Mouse (Mus musculus) spleen, embryonic (tissue): ENCODE results near the gene Chst8.

Source experiments
- CTCF ChIA-PET: fragments of 350-600 bp; sonication (Branson Sonifier 250); formaldehyde crosslinking; loops from one replicate; lab custom pipeline; 2022; lab: Charles Lee

Gene Chst8

GRCm38 (mm10) chr7:34714848-34715460 lies 97.6 kb downstream of the Chst8 start:
- CTCF ChIA-PET, result no interaction called here

DNA sequence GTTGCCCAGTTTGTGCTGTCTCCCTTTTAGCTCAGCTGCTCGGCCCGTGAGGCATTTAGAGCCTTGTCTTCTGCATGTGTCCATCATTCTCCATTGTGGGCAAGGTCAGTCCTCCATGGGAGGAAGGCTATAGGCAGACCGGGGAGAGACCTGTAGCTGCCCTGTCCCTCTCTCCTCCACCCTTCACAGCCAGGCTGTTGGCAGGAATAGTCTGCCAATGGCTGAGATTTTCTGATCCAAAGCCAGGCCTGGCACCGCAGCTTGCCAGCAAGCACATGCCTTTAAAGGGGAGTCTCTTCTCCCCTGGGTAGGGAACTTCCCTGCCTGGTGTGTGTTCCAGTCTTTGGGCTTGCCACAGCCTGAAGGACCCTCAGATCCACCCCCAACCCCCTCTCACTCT lies 103.4 kb downstream of the Chst8 start:
- CTCF ChIA-PET, result no interaction called here

GRCm38 (mm10) chr7:34704401-34704800 lies 108.1 kb downstream of the Chst8 start:
- CTCF ChIA-PET, result no interaction called here

DNA sequence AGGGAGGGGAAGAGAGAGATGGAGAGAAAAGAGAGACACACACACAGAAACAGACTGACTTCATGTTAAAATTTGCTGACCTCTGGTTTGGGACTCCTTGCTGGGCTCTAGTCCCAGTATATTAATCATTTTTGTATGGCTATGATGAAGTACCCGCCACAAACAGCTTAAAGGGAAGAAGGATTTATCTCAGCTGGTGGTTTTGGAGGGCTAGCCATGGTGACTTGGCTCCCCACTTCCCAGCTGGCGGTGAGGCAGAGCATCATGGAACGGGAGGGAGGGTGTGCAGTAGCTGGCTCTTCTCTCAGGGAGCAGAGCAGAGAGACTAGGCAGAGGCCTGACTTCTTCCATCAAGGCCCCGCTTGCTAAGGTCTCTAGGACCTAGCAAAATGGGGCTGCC lies 109.1 kb downstream of the Chst8 start:
- CTCF ChIA-PET, result no interaction called here

GRCm38 (mm10) chr7:34702718-34703351 lies 109.7 kb downstream of the Chst8 start:
- CTCF ChIA-PET, result no interaction called here

DNA sequence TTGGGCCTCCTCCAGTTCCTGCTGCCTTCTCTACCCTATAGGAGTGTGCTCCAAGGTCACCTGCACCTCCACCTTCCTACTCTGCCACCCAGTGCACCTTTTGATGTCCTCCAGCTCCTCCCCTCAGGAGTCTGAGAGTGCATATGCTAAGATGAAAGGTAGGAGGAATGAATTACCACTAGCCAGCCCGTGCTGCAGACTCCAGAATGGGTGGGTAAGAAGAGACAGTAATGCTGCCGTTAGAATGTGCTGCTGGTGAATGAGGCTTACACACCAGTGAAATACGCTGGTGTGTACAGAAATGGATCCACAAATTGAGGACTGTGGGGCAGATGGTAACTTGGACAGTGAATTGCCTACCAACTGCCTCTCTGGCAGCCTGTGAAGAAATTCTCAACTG lies 112.6 kb downstream of the Chst8 start:
- CTCF ChIA-PET, result no interaction called here

- CTCF ChIA-PET, result no interaction called here
Measured at GRCm38 (mm10) chr7:34698221-34698620, 114.3 kb downstream of the Chst8 start.

DNA sequence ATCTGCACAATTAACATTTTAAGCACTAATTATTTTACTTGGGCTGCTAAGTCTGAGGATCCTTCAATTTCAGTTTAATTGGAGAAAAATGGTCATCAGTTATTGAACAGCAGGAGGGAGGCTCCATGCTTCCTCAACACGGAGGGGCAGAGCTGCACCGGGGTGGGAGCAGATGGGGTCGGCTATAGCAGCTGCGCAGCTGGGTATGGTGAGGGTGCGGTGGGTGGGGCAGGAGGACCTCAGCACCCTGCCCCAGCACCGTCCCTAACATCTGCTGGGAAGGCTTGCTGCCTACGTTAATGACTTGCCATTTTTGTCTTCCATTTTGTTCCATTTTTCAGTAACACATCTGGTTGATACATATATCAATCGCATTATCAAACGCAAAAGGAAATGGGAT lies 116.4 kb downstream of the Chst8 start:
- CTCF ChIA-PET, result interaction anchor here (0.5 kb wide), 1 partner anchor 75 kb away, joined by 5 read pairs; no protein-coding TSS in a partner anchor

- CTCF ChIA-PET, result no interaction called here
Measured at GRCm38 (mm10) chr7:34694898-34695297, 117.6 kb downstream of the Chst8 start.

DNA sequence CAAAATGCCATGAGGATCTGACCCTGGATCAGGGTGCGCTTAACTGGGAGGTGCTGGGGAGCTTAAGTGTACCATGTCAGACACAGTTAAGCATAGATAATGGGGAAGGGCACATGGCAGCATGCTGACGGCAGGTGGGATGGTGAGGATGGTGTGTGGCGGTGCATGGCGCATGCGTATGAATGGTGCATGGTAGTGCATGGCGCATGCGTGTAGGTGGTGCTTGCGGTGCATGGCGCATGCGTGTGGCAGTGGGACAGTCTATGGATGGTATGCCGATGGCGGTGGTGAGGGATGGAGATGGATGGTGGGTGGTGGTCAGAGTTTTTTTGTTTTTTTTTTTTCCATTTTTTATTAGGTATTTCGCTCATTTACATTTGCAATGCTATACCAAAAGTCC lies 118.6 kb downstream of the Chst8 start:
- CTCF ChIA-PET, result no interaction called here

DNA sequence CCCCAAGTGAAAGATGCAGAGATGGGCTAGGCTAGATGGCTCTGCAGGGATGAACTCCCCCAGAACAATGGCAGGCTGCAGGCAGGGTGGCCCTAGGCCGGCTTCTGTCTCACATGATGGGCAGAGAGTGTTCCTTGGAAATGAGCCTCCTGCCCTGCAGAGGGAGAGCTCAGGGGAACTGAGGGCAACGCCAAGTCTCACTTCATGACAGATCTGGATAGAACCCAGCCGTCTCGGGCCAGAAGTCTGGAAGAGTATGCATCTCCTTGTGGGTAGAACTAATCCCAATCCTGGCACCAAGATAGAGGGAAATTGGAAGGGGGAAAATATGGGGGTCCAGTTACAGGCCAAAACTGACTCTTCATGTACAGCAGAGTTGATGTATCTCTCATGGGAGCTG lies 119.4 kb downstream of the Chst8 start:
- CTCF ChIA-PET, result no interaction called here

GRCm38 (mm10) chr7:34690111-34690510 lies 122.4 kb downstream of the Chst8 start:
- CTCF ChIA-PET, result no interaction called here

- CTCF ChIA-PET, result no interaction called here
Measured at GRCm38 (mm10) chr7:34689028-34689427, 123.5 kb downstream of the Chst8 start.

- CTCF ChIA-PET, result no interaction called here
Measured at GRCm38 (mm10) chr7:34685801-34686200, 126.7 kb downstream of the Chst8 start.

GRCm38 (mm10) chr7:34685176-34685575 lies 127.3 kb downstream of the Chst8 start:
- CTCF ChIA-PET, result no interaction called here

GRCm38 (mm10) chr7:34680771-34681421 lies 131.6 kb downstream of the Chst8 start:
- CTCF ChIA-PET, result no interaction called here

DNA sequence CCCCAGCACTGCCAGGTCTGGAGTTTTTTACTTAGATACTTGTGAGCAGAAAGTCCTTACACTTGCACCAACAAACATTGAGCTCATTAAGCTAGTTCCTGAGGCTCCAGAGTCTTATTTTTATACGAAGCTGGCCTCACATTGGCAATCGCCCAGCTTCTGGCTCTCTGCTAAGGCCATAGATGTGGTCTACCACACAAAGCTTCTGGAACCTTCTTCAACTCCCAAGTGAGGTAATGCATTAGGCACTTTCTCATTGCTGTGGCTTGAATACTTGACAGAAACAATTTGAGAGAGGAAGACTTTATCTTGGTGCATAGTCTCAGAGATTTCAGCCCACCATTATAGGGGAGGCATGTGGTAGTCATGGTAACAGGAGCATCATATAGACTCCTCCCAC lies 132.6 kb downstream of the Chst8 start:
- CTCF ChIA-PET, result no interaction called here

DNA sequence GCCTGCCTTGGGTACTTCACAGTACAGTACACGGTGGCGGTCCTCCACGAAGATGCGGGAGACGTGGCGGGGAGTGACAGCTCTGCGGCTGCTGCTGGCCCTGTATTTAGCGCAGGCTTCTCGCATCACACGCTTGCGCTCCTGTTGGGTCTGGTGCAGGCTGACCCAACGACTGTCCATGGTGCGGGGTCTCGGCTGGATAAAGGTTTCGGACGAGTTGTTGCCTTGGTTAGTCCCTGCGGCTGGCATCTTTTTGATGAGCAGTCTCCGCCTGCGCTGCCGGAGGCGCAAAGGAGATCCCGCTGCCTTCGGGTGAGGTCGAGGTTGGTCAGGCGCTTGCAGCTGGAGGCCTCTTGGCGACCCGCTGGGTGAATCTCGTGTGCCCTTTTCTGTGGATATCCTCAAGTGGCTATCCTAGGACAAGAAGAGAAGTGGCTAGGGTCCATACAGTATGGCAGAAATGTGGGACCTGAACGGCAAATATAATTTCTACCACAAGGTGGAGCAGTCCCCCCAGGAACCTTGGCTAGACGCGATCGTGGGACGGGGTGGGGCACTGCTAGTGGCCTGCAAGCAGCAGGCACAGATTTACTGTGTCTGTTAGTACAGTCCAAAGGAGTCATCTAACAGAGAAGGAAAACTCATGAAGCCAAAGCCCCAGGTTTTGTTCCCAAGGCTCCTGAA lies 136.5 kb downstream of the Chst8 start:
- CTCF ChIA-PET, result interaction anchor here (0.7 kb wide), 2 partner anchors 312 to 503 kb away, joined by 3 to 25 read pairs; no protein-coding TSS in a partner anchor

- CTCF ChIA-PET, result no interaction called here
Measured at GRCm38 (mm10) chr7:34675120-34675790, 137.3 kb downstream of the Chst8 start.

GRCm38 (mm10) chr7:34672916-34673315 lies 139.6 kb downstream of the Chst8 start:
- CTCF ChIA-PET, result interaction anchor here (0.6 kb wide), 1 partner anchor 444 kb away, joined by 3 read pairs; no protein-coding TSS in a partner anchor

DNA sequence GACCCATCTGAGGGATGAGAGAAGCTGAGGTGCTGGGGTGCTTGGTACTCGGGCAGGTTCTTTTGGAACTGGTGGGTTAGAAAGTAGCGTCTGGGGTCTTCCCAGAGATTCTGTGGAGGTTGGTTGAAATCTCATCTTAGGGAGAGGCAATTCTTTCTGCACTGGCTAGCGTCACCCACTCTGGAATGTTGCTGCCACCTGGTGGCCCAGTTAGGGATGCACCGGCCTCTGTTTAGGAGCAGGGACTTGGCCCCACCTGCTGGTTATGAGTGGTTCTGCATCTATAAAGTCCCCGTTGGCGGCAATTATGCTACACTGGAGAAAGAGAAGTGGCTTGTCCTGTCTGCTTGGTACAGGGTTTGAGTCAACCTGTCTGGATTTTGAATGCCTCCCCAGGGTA lies 140.6 kb downstream of the Chst8 start:
- CTCF ChIA-PET, result interaction anchor here (2.1 kb wide), 1 partner anchor 264 kb away, joined by 4 read pairs; no protein-coding TSS in a partner anchor

- CTCF ChIA-PET, result interaction anchor here (0.6 to 2.1 kb wide), 2 partner anchors 136 to 263 kb away, joined by 4 to 6 read pairs; no protein-coding TSS in a partner anchor
Measured at GRCm38 (mm10) chr7:34670778-34671177, 141.7 kb downstream of the Chst8 start.
